Mouse (Mus musculus) lung, adult 18-20 months (tissue): ENCODE data around the gene Wnt9a.

Source experiments
- DNase-seq, 2 experiments: peaks; one replicate each; pipeline ENCODE4 v3.0.0; 2022; ENCODE audit warnings: mixed read lengths in 2 of 2

Wnt9a gene

GRCm38 (mm10) chr11:59305008-59305820 lies 1.5 kb upstream of the Wnt9a start:
- DNase-seq: no peak

- no peak for DNase-seq
Measured at GRCm38 (mm10) chr11:59305821-59306215, 910 bp upstream of the Wnt9a start.

GRCm38 (mm10) chr11:59307422-59308163 lies 865 bp downstream of the Wnt9a start:
- peak; percentile 83 to 88 for DNase-seq

- DNase-seq: peak in 1 of 2 experiments; percentile 27
Measured at GRCm38 (mm10) chr11:59308164-59308542, 1.4 kb downstream of the Wnt9a start.

GRCm38 (mm10) chr11:59308625-59309024 lies 1.9 kb downstream of the Wnt9a start:
- DNase-seq: no peak

- DNase-seq: peak; percentile 71 to 75
Measured at GRCm38 (mm10) chr11:59309106-59309805, 2.5 kb downstream of the Wnt9a start.

- DNase-seq: no peak
Measured at GRCm38 (mm10) chr11:59309976-59310375, 3.2 kb downstream of the Wnt9a start.

- no peak for DNase-seq
Measured at GRCm38 (mm10) chr11:59312060-59312459, 5.3 kb downstream of the Wnt9a start.

GRCm38 (mm10) chr11:59312501-59312900 lies 5.8 kb downstream of the Wnt9a start:
- no peak for DNase-seq

- peak in 1 of 2 experiments; percentile 51 for DNase-seq
Measured at GRCm38 (mm10) chr11:59313029-59313811, 6.5 kb downstream of the Wnt9a start.

GRCm38 (mm10) chr11:59313944-59314343 lies 7.2 kb downstream of the Wnt9a start:
- no peak for DNase-seq

GRCm38 (mm10) chr11:59316517-59316916 lies 9.8 kb downstream of the Wnt9a start:
- no peak for DNase-seq

- no peak for DNase-seq
Measured at GRCm38 (mm10) chr11:59322988-59323387, 16.3 kb downstream of the Wnt9a start.

GRCm38 (mm10) chr11:59324777-59325176 lies 18.0 kb downstream of the Wnt9a start:
- DNase-seq: no peak

GRCm38 (mm10) chr11:59327625-59328024 lies 20.9 kb downstream of the Wnt9a start:
- no peak for DNase-seq

- DNase-seq: no peak
Measured at GRCm38 (mm10) chr11:59329616-59330015, 22.9 kb downstream of the Wnt9a start.

GRCm38 (mm10) chr11:59330560-59330959 lies 23.8 kb downstream of the Wnt9a start:
- DNase-seq: peak; percentile 61 to 66

GRCm38 (mm10) chr11:59331167-59331869 lies 24.6 kb downstream of the Wnt9a start:
- no peak for DNase-seq

GRCm38 (mm10) chr11:59332938-59333337 lies 26.2 kb downstream of the Wnt9a start:
- no peak for DNase-seq

- DNase-seq: peak in 1 of 2 experiments; percentile 23
Measured at GRCm38 (mm10) chr11:59335150-59335549, 28.4 kb downstream of the Wnt9a start.

GRCm38 (mm10) chr11:59335942-59336341 lies 29.2 kb downstream of the Wnt9a start:
- DNase-seq: no peak

- DNase-seq: no peak
Measured at GRCm38 (mm10) chr11:59336381-59336780, 29.7 kb downstream of the Wnt9a start.
